In the genomic region with DNA sequence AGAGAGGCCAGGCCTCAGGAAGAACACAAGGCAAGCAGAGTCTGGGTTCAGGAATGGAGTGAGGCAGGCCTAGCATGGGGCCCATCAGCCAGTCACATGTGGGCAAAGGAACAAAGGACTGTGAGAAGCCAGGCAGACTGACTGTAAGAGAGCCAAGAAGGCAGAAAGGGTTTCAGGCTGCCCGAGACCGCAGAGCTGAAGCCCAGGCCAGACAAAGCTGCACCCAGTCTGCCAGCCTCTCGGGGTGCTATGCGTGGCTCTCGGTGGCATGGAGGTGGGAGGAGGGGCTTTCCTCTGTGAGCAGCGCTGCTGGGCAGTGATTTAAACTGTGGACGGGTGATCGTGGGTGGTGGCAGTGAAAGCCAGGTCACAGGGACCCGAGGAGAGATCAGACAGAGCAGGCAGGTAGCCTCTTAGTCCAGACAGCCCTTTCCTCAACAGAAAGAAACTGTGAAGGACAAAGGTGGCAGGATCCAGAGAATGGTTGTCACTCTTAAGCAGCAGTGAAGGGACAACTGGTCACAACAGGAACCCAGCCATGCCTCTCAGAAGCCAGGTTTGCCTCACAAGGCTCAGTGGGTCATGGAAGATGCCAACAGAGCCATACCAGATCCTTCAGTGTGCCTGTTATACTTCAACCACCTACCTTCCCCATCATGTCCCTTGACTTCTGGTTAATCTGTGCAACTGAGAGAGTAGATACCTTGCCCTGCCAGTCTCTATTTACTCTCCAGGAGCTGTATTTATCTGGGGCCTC, we compare ENCODE assay signal across 11 mouse cellular contexts. TPM values are rescaled to one million over a fixed set of nuclear protein-coding genes. Genes with fewer than 3 reads are reported as not detected.
A peak's percentile ranks its signal among the peaks of the same experiment; 100 is the strongest.
DNase-seq lines count a peak whose midpoint lies in the region; ATAC-seq lines count a peak whose summit lies in the region.
"Had no signal": no experiment of that assay in that cellular context is flagged by ENCODE, and none has a peak within 500 bp of the region (broad histone marks: within the 10 kb centered on the region; RNA-seq: fewer than 3 reads in every experiment).

No protein-coding gene starts in this region.

- no peak overlapping the region for H3K4me2 ChIP-seq in hindbrain, embryonic 12.5 days (replicated peaks)
- no peak overlapping the region for H3K4me2 ChIP-seq in neural tube, embryonic 13.5 days
- no peak overlapping the region for H3K4me2 ChIP-seq in limb, embryonic 15.5 days

- peak overlapping the region; percentile 54 for H3K27ac ChIP-seq in hindbrain, embryonic 10.5 days
- H3K27ac ChIP-seq in hindbrain, embryonic 12.5 days, result no peak overlapping the region
- peak overlapping the region; percentile 61 for H3K27ac ChIP-seq in neural tube, embryonic 13.5 days (replicated peaks)
- peak overlapping the region; percentile 50; the same call in 1 of the 2 replicates for H3K27ac ChIP-seq in limb, embryonic 15.5 days

- no peaks in the 10 kb centered on the region for H3K36me3 ChIP-seq in hindbrain, embryonic 10.5 days
- no peaks in the 10 kb centered on the region for H3K36me3 ChIP-seq in hindbrain, embryonic 12.5 days
- H3K36me3 ChIP-seq in neural tube, embryonic 13.5 days, result no peaks in the 10 kb centered on the region
- H3K36me3 ChIP-seq in limb, embryonic 15.5 days, result no peaks in the 10 kb centered on the region

- H3K27me3 ChIP-seq in hindbrain, embryonic 10.5 days (ENCODE audit: insufficient read depth, poor library complexity, severe bottlenecking), result no peaks in the 10 kb centered on the region
- H3K27me3 ChIP-seq in hindbrain, embryonic 12.5 days, result no peaks in the 10 kb centered on the region
- H3K27me3 ChIP-seq in neural tube, embryonic 13.5 days, result no peaks in the 10 kb centered on the region
- no peaks in the 10 kb centered on the region for H3K27me3 ChIP-seq in limb, embryonic 15.5 days

- H3K9me3 ChIP-seq in hindbrain, embryonic 10.5 days, result no peaks in the 10 kb centered on the region
- no peaks in the 10 kb centered on the region for H3K9me3 ChIP-seq in hindbrain, embryonic 12.5 days (replicated peaks)
- no peaks in the 10 kb centered on the region for H3K9me3 ChIP-seq in neural tube, embryonic 13.5 days
- no peaks in the 10 kb centered on the region for H3K9me3 ChIP-seq in limb, embryonic 15.5 days

- no peak overlapping the region for H3K4me3 ChIP-seq in hindbrain, embryonic 10.5 days
- H3K4me3 ChIP-seq in hindbrain, embryonic 12.5 days, result no peak overlapping the region
- no peak overlapping the region for H3K4me3 ChIP-seq in neural tube, embryonic 13.5 days
- H3K4me3 ChIP-seq in limb, embryonic 15.5 days, result no peak overlapping the region
- H3K4me3 ChIP-seq: erythroblast, embryonic 14.5 days had no signal

- 70% methylated on average over 9 of the region's 9 CpGs for WGBS in hindbrain, embryonic 10.5 days
- 69% methylated on average over 9 of the region's 9 CpGs for WGBS in hindbrain, embryonic 12.5 days
- 57% methylated on average over 9 of the region's 9 CpGs for WGBS in neural tube, embryonic 13.5 days
- WGBS in limb, embryonic 15.5 days, result 64% methylated on average over 9 of the region's 9 CpGs

- no peak overlapping the region for H3K9ac ChIP-seq in hindbrain, embryonic 12.5 days
- 0 out of 2 replicates have a peak overlapping the region, but pooled peaks have one; percentile 5 for H3K9ac ChIP-seq in neural tube, embryonic 13.5 days
- H3K9ac ChIP-seq in limb, embryonic 15.5 days, result no peak overlapping the region
- H3K9ac ChIP-seq: liver, postnatal 0 days had no signal

- H3K4me1 ChIP-seq in hindbrain, embryonic 10.5 days (replicated peaks), result peaks cover 8% of the 10 kb centered on the region; the same call in 1 of the 2 replicates
- peaks cover 9% of the 10 kb centered on the region for H3K4me1 ChIP-seq in hindbrain, embryonic 12.5 days
- H3K4me1 ChIP-seq in neural tube, embryonic 13.5 days (replicated peaks), result peaks cover 27% of the 10 kb centered on the region
- peaks cover 21% of the 10 kb centered on the region for H3K4me1 ChIP-seq in limb, embryonic 15.5 days

- no peak for ATAC-seq in cerebellum, adult (ENCODE audit: insufficient number of reproducible peaks, low FRiP score, low TSS enrichment)
- no peak for ATAC-seq in hindbrain, embryonic 12.5 days (ENCODE audit: low FRiP score)
- ATAC-seq in neural tube, embryonic 13.5 days (ENCODE audit: low read depth), result no peak
- no peak for ATAC-seq in limb, embryonic 15.5 days (ENCODE audit: insufficient number of reproducible peaks, low FRiP score, low TSS enrichment, low read depth)
- no peak for ATAC-seq in CD4-positive, CD25-positive, alpha-beta regulatory T cell, adult 4 months
- ATAC-seq: inflammation-experienced regulatory T-cells, adult 6 months; liver, postnatal 0 days had no signal

- peak; percentile 41 for DNase-seq in cerebellum, adult 8-10 months
- no peak for DNase-seq in hindbrain, embryonic 10.5 days (ENCODE audit: low spot score)
- DNase-seq in neural tube, embryonic 10.5 days (ENCODE audit: extremely low spot score, low spot score), result no peak
- DNase-seq: liver, postnatal 0 days had no signal

RNA-seq across cellular contexts. Expression of gene Tmod1, which starts 45.9 kb away (rescaled TPM):
- polyA plus RNA-seq in hindbrain, embryonic 10.5 days (2016; fragmentation: Nextera tagmentation; extraction: Ambion mirVana), result 2.9 and 3.4 TPM in 2 replicates
- polyA plus RNA-seq in hindbrain, embryonic 12.5 days (2016; fragmentation: Nextera tagmentation; extraction: Ambion mirVana), result 4.8 and 5.1 TPM in 2 replicates
- polyA plus RNA-seq in neural tube, embryonic 13.5 days (2015; fragmentation: Nextera tagmentation; extraction: Ambion mirVana), result 3.8 and 4.0 TPM in 2 replicates
- 11.6 and 33.7 TPM in 2 replicates for polyA plus RNA-seq in limb, embryonic 15.5 days (2015; fragmentation: Nextera tagmentation; extraction: Ambion mirVana)
- 1 to 10 TPM; 2.0 to 4.2 TPM for polyA plus RNA-seq in CD4-positive, CD25-positive, alpha-beta regulatory T cell, adult 4 months (2017; shearing (Covaris generic))

RNA-seq across cellular contexts. Expression of gene Ncbp1, which starts 53.8 kb away (rescaled TPM):
- 108 and 123 TPM in 2 replicates for polyA plus RNA-seq in hindbrain, embryonic 10.5 days (2016; fragmentation: Nextera tagmentation; extraction: Ambion mirVana)
- polyA plus RNA-seq in hindbrain, embryonic 12.5 days (2016; fragmentation: Nextera tagmentation; extraction: Ambion mirVana), result 102 and 105 TPM in 2 replicates
- polyA plus RNA-seq in neural tube, embryonic 13.5 days (2015; fragmentation: Nextera tagmentation; extraction: Ambion mirVana), result 84.1 and 98.4 TPM in 2 replicates
- 68.7 and 69.5 TPM in 2 replicates for polyA plus RNA-seq in limb, embryonic 15.5 days (2015; fragmentation: Nextera tagmentation; extraction: Ambion mirVana)
- 10 to 100 TPM; 37.0 to 44.2 TPM for polyA plus RNA-seq in CD4-positive, CD25-positive, alpha-beta regulatory T cell, adult 4 months (2017; shearing (Covaris generic))

RNA-seq across cellular contexts. Expression of gene Tstd2, which starts 53.9 kb away (rescaled TPM):
- polyA plus RNA-seq in hindbrain, embryonic 10.5 days (2016; fragmentation: Nextera tagmentation; extraction: Ambion mirVana), result 57.2 and 64.0 TPM in 2 replicates
- 55.6 and 56.1 TPM in 2 replicates for polyA plus RNA-seq in hindbrain, embryonic 12.5 days (2016; fragmentation: Nextera tagmentation; extraction: Ambion mirVana)
- 35.2 and 36.5 TPM in 2 replicates for polyA plus RNA-seq in neural tube, embryonic 13.5 days (2015; fragmentation: Nextera tagmentation; extraction: Ambion mirVana)
- polyA plus RNA-seq in limb, embryonic 15.5 days (2015; fragmentation: Nextera tagmentation; extraction: Ambion mirVana), result 32.0 and 33.0 TPM in 2 replicates
- polyA plus RNA-seq in CD4-positive, CD25-positive, alpha-beta regulatory T cell, adult 4 months (2017; shearing (Covaris generic)), result 10 to 100 TPM; 31.1 to 32.8 TPM
